Mouse (Mus musculus) lung, postnatal 0 days (tissue): ENCODE data around the gene Btc. TPM values are rescaled to one million over a fixed set of nuclear protein-coding genes. Genes with fewer than 3 reads are reported as not detected.

Experiments
- ATAC-seq: fragments of 200-750 bp; cut with Nextera tagmentation; 2 replicates; pipeline ENCODE4 v1.8.0; 2017; ENCODE audit warnings: moderate library complexity
- DNase-seq: peaks from one replicate; pipeline ENCODE4 v3.0.0-alpha.2; 2016; ENCODE audit warnings: low spot score
- H3K27ac ChIP-seq: fragments of 300-500 bp; sonication (generic); 2 replicates; pipeline ENCODE4 v1.5.1; 2014; ENCODE audit warnings: antibody characterized with exemption, mild to moderate bottlenecking, low read length, mixed read lengths
- H3K27me3 ChIP-seq: fragments of 300-500 bp; sonication (generic); replicated peaks from 2 replicates; pipeline ENCODE4 v1.6.1; 2014; ENCODE audit warnings: low read length, mixed read lengths; ENCODE audit not compliant: insufficient read depth
- H3K36me3 ChIP-seq: fragments of 300-500 bp; sonication (generic); 2 replicates; pipeline ENCODE4 v1.6.1; 2014; ENCODE audit warnings: low read length, mixed read lengths; ENCODE audit not compliant: insufficient read depth
- H3K4me1 ChIP-seq: fragments of 300-500 bp; sonication (generic); 2 replicates; pipeline ENCODE4 v1.6.1; 2014; ENCODE audit warnings: antibody characterized with exemption, low read depth, low read length, mixed read lengths; ENCODE audit not compliant: insufficient read depth
- H3K4me2 ChIP-seq: fragments of 300-500 bp; sonication (generic); replicated peaks from 2 replicates; pipeline ENCODE4 v1.6.1; 2014; ENCODE audit warnings: low read depth, mild to moderate bottlenecking, low read length, moderate library complexity, mixed read lengths
- H3K4me3 ChIP-seq: fragments of 300-500 bp; sonication (generic); 2 replicates; pipeline ENCODE4 v1.5.1; 2014; ENCODE audit warnings: low read depth, low read length
- H3K9ac ChIP-seq: fragments of 300-500 bp; sonication (generic); replicated peaks from 2 replicates; pipeline ENCODE4 v1.6.1; 2014; ENCODE audit warnings: low read depth, mild to moderate bottlenecking
- H3K9me3 ChIP-seq: fragments of 300-500 bp; sonication (generic); 2 replicates; pipeline ENCODE4 v1.6.1; 2016; ENCODE audit warnings: low read length, mixed read lengths
- CTCF ChIP-seq: IDR thresholded peaks from 2 replicates; pipeline ENCODE4 v1.5.1; 2016; ENCODE audit warnings: antibody characterized with exemption, mild to moderate bottlenecking
- EP300 ChIP-seq: IDR thresholded peaks from 2 replicates; pipeline ENCODE4 v1.6.1; 2016; ENCODE audit warnings: antibody characterized with exemption, mild to moderate bottlenecking, control low read depth
- WGBS: fragments of 180-500 bp; shearing (Covaris S2); extraction: QIAGEN DNeasy Blood & Tissue Kit; methylation state at CpG from one replicate; pipeline ENCODE4 v1.1.7; 2014; 5-methylcytosine and 5-hydroxymethylcytosine counted together
- polyA plus RNA-seq: library from polyadenylated mRNA; unstranded; fragments of >200 nt; fragmentation: Nextera tagmentation; extraction: Ambion mirVana; gene quantifications from 2 replicates; pipeline ENCODE4 v1.2.1, GENCODE M21; 2015

Btc gene
- polyA plus RNA-seq, 1 experiment from 2014 or later = 4.3 TPM

- Histone ChIP-seq H3K27me3 (no peaks in the 10 kb centered on the region), H3K27ac (no peak overlapping the region), H3K4me3 (no peak overlapping the region), H3K36me3 (no peaks in the 10 kb centered on the region), H3K4me1 (0 out of 2 replicates have a peak, but pooled peaks cover 3% of the 10 kb centered on the region), H3K9me3 (no peaks in the 10 kb centered on the region), H3K9ac (no peak overlapping the region), H3K4me2 (no peak overlapping the region)
- TF ChIP-seq CTCF = peak; percentile 85
- peak; percentile 46; the same call in 1 of the 2 replicates for TF ChIP-seq EP300
- WGBS = 4% methylated on average over 1 of the region's 1 CpGs
- peak; percentile 84 for DNase-seq
- ATAC-seq = peak; percentile 57
Observed at GRCm38 (mm10) chr5:91307907-91308306, 94.9 kb downstream of the Btc start.

Other genes starting within 250 kb of the Btc start
- gene Parm1, start 114.6 kb upstream of the Btc start, polyA plus RNA-seq = 5.0 and 6.4 TPM in 2 replicates